Mouse (Mus musculus): ENCODE results near the gene Ptma.
A peak's percentile ranks its signal among the peaks of the same experiment; 100 is the strongest.

Gene Ptma

GRCm38 (mm10) chr1:86526789-86527598 is 468 bp downstream of the Ptma start:
- TF ChIP-seq NANOG (IDR thresholded peaks at IDR 0.05; ENCODE audit: borderline replicate concordance, low read length): no peak
- TF ChIP-seq CTCF (conservative IDR thresholded peaks at IDR 0.05; ENCODE audit: low read length): no peak
- no peak for TF ChIP-seq POU5F1 (IDR thresholded peaks at IDR 0.05; ENCODE audit: borderline replicate concordance, low read length)
- H3K27me3 ChIP-seq (ENCODE audit: insufficient read depth, low read length): no peaks in the 10 kb centered on the region
- H3K4me3 ChIP-seq (replicated peaks; ENCODE audit: low read length): peak overlapping the region; percentile 99
- no peaks in the 10 kb centered on the region for H3K9me3 ChIP-seq (ENCODE audit: low read length)
- H3K4me1 ChIP-seq (replicated peaks; ENCODE audit: low read depth, low read length): peaks cover 52% of the 10 kb centered on the region
- peaks cover 37% of the 10 kb centered on the region for H3K36me3 ChIP-seq (ENCODE audit: insufficient read depth, low read length)

GRCm38 (mm10) chr1:86527599-86528486 is 1.3 kb downstream of the Ptma start:
- no peak for TF ChIP-seq NANOG (IDR thresholded peaks at IDR 0.05; ENCODE audit: borderline replicate concordance, low read length)
- TF ChIP-seq CTCF (conservative IDR thresholded peaks at IDR 0.05; ENCODE audit: low read length): peak; percentile 15
- no peaks in the 10 kb centered on the region for H3K9me3 ChIP-seq (ENCODE audit: low read length)
- no peaks in the 10 kb centered on the region for H3K27me3 ChIP-seq (ENCODE audit: insufficient read depth, low read length)
- H3K4me1 ChIP-seq (replicated peaks; ENCODE audit: low read depth, low read length): peaks cover 51% of the 10 kb centered on the region
- peak overlapping the region; percentile 99 for H3K4me3 ChIP-seq (replicated peaks; ENCODE audit: low read length)
- H3K36me3 ChIP-seq (ENCODE audit: insufficient read depth, low read length): peaks cover 37% of the 10 kb centered on the region

- Histone ChIP-seq H3K4me3 (replicated peaks; ENCODE audit: low read length) (peak overlapping the region; percentile 99), H3K27me3 (ENCODE audit: insufficient read depth, low read length) (no peaks in the 10 kb centered on the region), H3K9me3 (ENCODE audit: low read length) (no peaks in the 10 kb centered on the region), H3K36me3 (ENCODE audit: insufficient read depth, low read length) (peaks cover 37% of the 10 kb centered on the region), H3K4me1 (replicated peaks; ENCODE audit: low read depth, low read length) (peaks cover 50% of the 10 kb centered on the region)
- no peak for TF ChIP-seq CTCF (conservative IDR thresholded peaks at IDR 0.05; ENCODE audit: low read length)
- TF ChIP-seq NANOG (IDR thresholded peaks at IDR 0.05; ENCODE audit: borderline replicate concordance, low read length): no peak
- no peak for TF ChIP-seq POU5F1 (IDR thresholded peaks at IDR 0.05; ENCODE audit: borderline replicate concordance, low read length)
Observed at GRCm38 (mm10) chr1:86528571-86529180, 2.1 kb downstream of the Ptma start.

GRCm38 (mm10) chr1:86529590-86529989 is 3.1 kb downstream of the Ptma start:
- peaks cover 41% of the 10 kb centered on the region for H3K4me1 ChIP-seq (replicated peaks; ENCODE audit: low read depth, low read length)

GRCm38 (mm10) chr1:86530871-86531546 is 4.5 kb downstream of the Ptma start:
- Histone ChIP-seq H3K4me3 (replicated peaks; ENCODE audit: low read length) (peak overlapping the region; percentile 58), H3K36me3 (ENCODE audit: insufficient read depth, low read length) (peaks cover 37% of the 10 kb centered on the region), H3K27me3 (ENCODE audit: insufficient read depth, low read length) (no peaks in the 10 kb centered on the region), H3K4me1 (replicated peaks; ENCODE audit: low read depth, low read length) (peaks cover 45% of the 10 kb centered on the region), H3K9me3 (ENCODE audit: low read length) (no peaks in the 10 kb centered on the region)
- TF ChIP-seq CTCF (conservative IDR thresholded peaks at IDR 0.05; ENCODE audit: low read length) (no peak), POU5F1 (IDR thresholded peaks at IDR 0.05; ENCODE audit: borderline replicate concordance, low read length) (no peak), NANOG (IDR thresholded peaks at IDR 0.05; ENCODE audit: borderline replicate concordance, low read length) (no peak)

More at GRCm38 (mm10) chr1:86529590-86529989, 3.1 kb downstream of the Ptma start:
- Histone ChIP-seq H3K27me3 (ENCODE audit: insufficient read depth, low read length) (no peaks in the 10 kb centered on the region), H3K36me3 (ENCODE audit: insufficient read depth, low read length) (peaks cover 37% of the 10 kb centered on the region), H3K9me3 (ENCODE audit: low read length) (no peaks in the 10 kb centered on the region), H3K4me3 (replicated peaks; ENCODE audit: low read length) (peak overlapping the region; percentile 99)
- TF ChIP-seq NANOG (IDR thresholded peaks at IDR 0.05; ENCODE audit: borderline replicate concordance, low read length) (no peak), POU5F1 (IDR thresholded peaks at IDR 0.05; ENCODE audit: borderline replicate concordance, low read length) (no peak), CTCF (conservative IDR thresholded peaks at IDR 0.05; ENCODE audit: low read length) (no peak)

- no peaks in the 10 kb centered on the region for H3K27me3 ChIP-seq (ENCODE audit: insufficient read depth, low read length)
- peaks cover 37% of the 10 kb centered on the region for H3K36me3 ChIP-seq (ENCODE audit: insufficient read depth, low read length)
- peak overlapping the region; percentile 58 for H3K4me3 ChIP-seq (replicated peaks; ENCODE audit: low read length)
- H3K4me1 ChIP-seq (replicated peaks; ENCODE audit: low read depth, low read length): peaks cover 49% of the 10 kb centered on the region
- H3K9me3 ChIP-seq (ENCODE audit: low read length): no peaks in the 10 kb centered on the region
- TF ChIP-seq POU5F1 (IDR thresholded peaks at IDR 0.05; ENCODE audit: borderline replicate concordance, low read length) (no peak), CTCF (conservative IDR thresholded peaks at IDR 0.05; ENCODE audit: low read length) (no peak), NANOG (IDR thresholded peaks at IDR 0.05; ENCODE audit: borderline replicate concordance, low read length) (0 out of 2 replicates have a peak, but pooled peaks have one; percentile 7)
Observed at GRCm38 (mm10) chr1:86531547-86532321, 5.2 kb downstream of the Ptma start.

GRCm38 (mm10) chr1:86532362-86533051 is 6.0 kb downstream of the Ptma start:
- peak; percentile 77 for TF ChIP-seq CTCF (conservative IDR thresholded peaks at IDR 0.05; ENCODE audit: low read length)
- TF ChIP-seq POU5F1 (IDR thresholded peaks at IDR 0.05; ENCODE audit: borderline replicate concordance, low read length): no peak
- no peak for TF ChIP-seq NANOG (IDR thresholded peaks at IDR 0.05; ENCODE audit: borderline replicate concordance, low read length)
- Histone ChIP-seq H3K36me3 (ENCODE audit: insufficient read depth, low read length) (peaks cover 35% of the 10 kb centered on the region), H3K4me1 (replicated peaks; ENCODE audit: low read depth, low read length) (peaks cover 49% of the 10 kb centered on the region), H3K4me3 (replicated peaks; ENCODE audit: low read length) (peak overlapping the region; percentile 58), H3K9me3 (ENCODE audit: low read length) (no peaks in the 10 kb centered on the region), H3K27me3 (ENCODE audit: insufficient read depth, low read length) (no peaks in the 10 kb centered on the region)
